Mouse (Mus musculus): Measurements from ENCODE around the gene Gm49403.

GRCm38 (mm10) chr19:8921741-8922140 lies 38.0 kb downstream of the Gm49403 start:
- TF ChIP-seq CTCF (IDR thresholded peaks at IDR 0.05; ENCODE audit: low read depth, low read length) (no peak), TAL1 (conservative IDR thresholded peaks at IDR 0.05; ENCODE audit: low read depth, low read length) (no peak)

All from G1E (cell line).